Mouse (Mus musculus) bone marrow macrophage, adult 2 months (primary cell): ENCODE measurements around the gene Knl1.

Experiments used
- CTCF ChIP-seq: IDR thresholded peaks from 2 replicates; pipeline ENCODE4 v1.5.1; 2012; ENCODE audit warnings: low read depth, mild to moderate bottlenecking, low read length, moderate library complexity
- POLR2A ChIP-seq: IDR thresholded peaks from 2 replicates; pipeline ENCODE4 v1.6.1; 2012; ENCODE audit warnings: mild to moderate bottlenecking, low read depth, low read length, borderline replicate concordance

- TF ChIP-seq POLR2A = no peak
- no peak for TF ChIP-seq CTCF
Measured at GRCm38 (mm10) chr2:118998115-118998866, 48.6 kb upstream of the Knl1 start.
